Mouse (Mus musculus) forebrain, postnatal 0 days (tissue): Measurements from ENCODE around the gene Btla. TPM values are rescaled to one million over a fixed set of nuclear protein-coding genes. Genes with fewer than 3 reads are reported as not detected.

Source experiments
- ATAC-seq: fragments of 200-750 bp; cut with Nextera tagmentation; 2 replicates; pipeline ENCODE4 v1.8.0; 2017; ENCODE audit warnings: mild to moderate bottlenecking, moderate library complexity
- DNase-seq: peaks from one replicate; pipeline ENCODE4 v3.0.0-alpha.2; 2015
- H3K27ac ChIP-seq: fragments of 300-500 bp; sonication (generic); 2 replicates; pipeline ENCODE4 v1.5.1; 2014; ENCODE audit warnings: low read depth, mild to moderate bottlenecking, antibody characterized with exemption, low read length, moderate library complexity, mixed read lengths
- H3K27me3 ChIP-seq: fragments of 300-500 bp; sonication (generic); 2 replicates; pipeline ENCODE4 v1.6.1; 2014; ENCODE audit warnings: mild to moderate bottlenecking, low read length, mixed read lengths; ENCODE audit not compliant: insufficient read depth
- H3K36me3 ChIP-seq: fragments of 300-500 bp; sonication (generic); 2 replicates; pipeline ENCODE4 v1.6.1; 2014; ENCODE audit warnings: mild to moderate bottlenecking, moderate library complexity; ENCODE audit not compliant: insufficient read depth
- H3K4me1 ChIP-seq: fragments of 300-500 bp; sonication (generic); 2 replicates; pipeline ENCODE4 v1.6.1; 2014; ENCODE audit warnings: antibody characterized with exemption; ENCODE audit not compliant: insufficient read depth
- H3K4me2 ChIP-seq: fragments of 300-500 bp; sonication (generic); 2 replicates; pipeline ENCODE4 v1.6.1; 2014; ENCODE audit warnings: low read depth, mild to moderate bottlenecking, moderate library complexity
- H3K4me3 ChIP-seq: fragments of 300-500 bp; sonication (generic); 2 replicates; pipeline ENCODE4 v1.5.1; 2014; ENCODE audit warnings: low read depth, low read length, mixed read lengths
- H3K9ac ChIP-seq: fragments of 300-500 bp; sonication (generic); 2 replicates; pipeline ENCODE4 v1.6.1; 2014; ENCODE audit warnings: mild to moderate bottlenecking
- H3K9me3 ChIP-seq: fragments of 300-500 bp; sonication (generic); 2 replicates; pipeline ENCODE4 v1.6.1; 2016; ENCODE audit warnings: low read length
- CTCF ChIP-seq: sonication (generic); IDR thresholded peaks from 2 replicates; pipeline ENCODE4 v1.5.1; 2016; ENCODE audit warnings: antibody characterized with exemption, control low read depth, low read depth
- WGBS: fragments of 180-500 bp; shearing (Covaris S2); extraction: QIAGEN DNeasy Blood & Tissue Kit; methylation state at CpG from one replicate; pipeline ENCODE4 v1.1.7; 2014; 5-methylcytosine and 5-hydroxymethylcytosine counted together
- polyA plus RNA-seq: library from polyadenylated mRNA; unstranded; fragments of >200 nt; fragmentation: Nextera tagmentation; extraction: Ambion mirVana; gene quantifications from 2 replicates; pipeline ENCODE4 v1.2.1, GENCODE M21; 2015
- total RNA-seq: library from RNA; depleted of rRNA; stranded (reverse); fragments of >200 nt; gene quantifications from 2 replicates; pipeline ENCODE4 v1.2.3, GENCODE M21; 2014

The Btla gene
- total and polyA plus RNA-seq, 2 experiments from 2014 or later = 0.13 to 0.81 TPM

DNA sequence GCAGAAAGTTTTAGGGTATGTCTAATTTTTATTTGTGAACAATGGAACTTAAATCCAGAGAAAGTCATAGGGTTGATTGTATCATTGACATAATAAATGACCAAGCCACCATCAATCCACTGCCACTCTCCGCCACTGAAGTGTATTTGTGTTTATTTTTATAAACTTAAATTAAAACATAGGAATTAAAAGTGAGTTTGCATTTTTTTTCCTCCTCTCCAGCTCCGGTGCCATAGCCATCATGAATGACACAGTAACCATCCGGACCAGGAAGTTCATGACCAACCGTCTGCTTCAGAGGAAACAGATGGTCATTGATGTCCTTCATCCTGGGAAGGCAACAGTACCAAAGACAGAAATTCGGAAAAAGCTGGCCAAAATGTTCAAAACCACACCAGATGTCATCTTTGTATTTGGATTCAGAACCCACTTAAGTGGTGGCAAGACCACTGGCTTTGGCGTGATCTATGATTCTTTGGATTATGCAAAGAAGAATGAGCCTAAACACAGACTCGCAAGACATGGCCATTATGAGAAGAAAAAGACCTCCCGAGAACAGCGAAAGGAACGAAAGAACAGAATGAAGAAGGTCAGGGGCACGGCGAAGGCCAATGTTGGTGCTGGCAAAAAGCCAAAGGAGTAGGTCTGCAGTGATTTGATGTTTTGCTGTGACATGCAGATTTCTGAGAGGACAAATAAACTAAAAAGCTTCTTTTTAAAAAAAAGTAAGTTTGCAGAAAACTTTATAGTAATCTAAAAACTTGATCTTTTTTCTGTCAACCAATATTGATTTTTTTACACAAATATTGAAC is 19.1 kb upstream of the Btla start:
- TF ChIP-seq CTCF = no peak
- no peak overlapping the region for H3K9ac ChIP-seq
- no peaks in the 10 kb centered on the region for H3K27me3 ChIP-seq
- 73% methylated on average over 12 of the region's 12 CpGs for WGBS
- H3K4me3 ChIP-seq = no peak overlapping the region
- H3K36me3 ChIP-seq = no peaks in the 10 kb centered on the region
- ATAC-seq = no peak
- no peak overlapping the region for H3K4me2 ChIP-seq
- H3K9me3 ChIP-seq = no peaks in the 10 kb centered on the region
- H3K27ac ChIP-seq = no peak overlapping the region
- no peaks in the 10 kb centered on the region for H3K4me1 ChIP-seq
- no peak for DNase-seq

DNA sequence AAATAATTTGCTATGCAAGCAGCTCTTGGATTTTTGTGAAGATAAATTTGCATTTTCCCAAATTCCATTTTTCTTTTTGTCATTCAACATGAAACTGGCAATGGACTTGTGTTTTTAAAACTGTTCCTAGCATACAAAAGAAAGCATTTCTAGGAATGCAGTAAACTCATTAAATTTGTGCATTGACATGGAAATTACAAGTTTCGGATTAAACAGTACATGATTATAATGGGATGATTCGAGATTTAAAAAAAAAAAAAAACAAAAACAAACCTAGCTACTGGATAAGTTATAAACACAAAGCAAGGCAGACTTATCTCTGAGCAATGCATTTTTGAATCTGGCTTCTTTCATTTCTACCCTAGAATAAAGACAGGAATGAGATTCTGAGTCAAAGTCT is 2.1 kb upstream of the Btla start:
- Histone ChIP-seq H3K9me3 (no peaks in the 10 kb centered on the region), H3K36me3 (no peaks in the 10 kb centered on the region), H3K27ac (no peak overlapping the region), H3K4me3 (no peak overlapping the region), H3K4me1 (no peaks in the 10 kb centered on the region), H3K4me2 (no peak overlapping the region), H3K27me3 (no peaks in the 10 kb centered on the region), H3K9ac (no peak overlapping the region)
- DNase-seq = no peak
- no peak for ATAC-seq
- no peak for TF ChIP-seq CTCF
- 15% methylated on average over 2 of the region's 2 CpGs for WGBS

DNA sequence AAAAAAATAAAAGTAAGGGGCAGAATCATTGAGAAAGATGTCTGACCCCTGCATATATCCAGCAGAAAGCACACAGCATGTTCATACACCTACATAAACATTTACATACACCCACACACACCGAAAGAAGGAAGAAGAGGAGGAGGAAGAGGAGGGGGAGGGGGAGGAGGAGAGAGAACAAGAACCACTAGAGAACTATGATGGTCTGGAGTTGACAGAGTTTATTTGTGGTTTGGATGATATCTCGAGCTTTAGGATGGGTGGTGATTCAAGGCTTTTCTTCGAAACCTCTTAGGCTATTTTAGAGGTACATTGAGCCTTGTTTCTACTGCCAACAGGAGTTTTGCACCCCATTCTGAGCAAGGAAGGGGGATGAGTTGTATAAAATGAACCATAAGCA is 1.3 kb upstream of the Btla start:
- Histone ChIP-seq H3K4me2 (no peak overlapping the region), H3K27ac (no peak overlapping the region), H3K27me3 (no peaks in the 10 kb centered on the region), H3K4me1 (no peaks in the 10 kb centered on the region), H3K9me3 (no peaks in the 10 kb centered on the region), H3K36me3 (no peaks in the 10 kb centered on the region), H3K4me3 (no peak overlapping the region), H3K9ac (no peak overlapping the region)
- no peak for TF ChIP-seq CTCF
- DNase-seq = no peak
- 91% methylated on average over 3 of the region's 3 CpGs for WGBS
- ATAC-seq = no peak

DNA sequence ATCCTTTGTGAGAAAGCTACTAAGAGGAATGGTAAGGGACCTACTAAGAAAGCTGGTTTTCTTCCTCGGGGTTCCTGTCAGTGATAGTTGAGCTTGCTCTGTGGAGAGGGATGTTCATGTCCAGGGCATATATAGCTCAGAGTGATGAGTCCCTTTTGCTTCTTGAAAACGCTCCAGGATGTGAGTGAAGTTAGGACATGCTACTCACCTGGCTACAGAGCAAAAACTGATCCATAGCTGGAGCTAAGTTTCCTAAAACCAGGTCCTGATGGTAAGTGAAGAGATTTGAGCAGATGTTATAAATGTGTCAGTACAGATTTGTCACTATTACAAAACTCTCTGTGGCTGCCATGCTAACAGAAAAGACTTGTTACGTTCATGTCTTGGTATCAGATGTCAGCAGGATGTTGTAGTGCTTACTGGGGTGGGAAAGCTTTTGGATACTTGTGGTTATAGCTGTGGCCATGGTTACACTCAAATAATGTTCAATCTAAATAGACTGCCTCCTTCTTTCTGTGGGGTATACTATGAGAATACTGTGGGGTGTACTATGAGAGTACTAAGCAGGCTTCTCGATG is 405 bp downstream of the Btla start:
- Histone ChIP-seq H3K27me3 (no peaks in the 10 kb centered on the region), H3K9ac (no peak overlapping the region), H3K4me3 (no peak overlapping the region), H3K4me2 (no peak overlapping the region), H3K27ac (no peak overlapping the region), H3K9me3 (no peaks in the 10 kb centered on the region), H3K4me1 (no peaks in the 10 kb centered on the region), H3K36me3 (no peaks in the 10 kb centered on the region)
- no peak for TF ChIP-seq CTCF
- ATAC-seq = no peak
- 63% methylated on average over 4 of the region's 4 CpGs for WGBS
- no peak for DNase-seq

DNA sequence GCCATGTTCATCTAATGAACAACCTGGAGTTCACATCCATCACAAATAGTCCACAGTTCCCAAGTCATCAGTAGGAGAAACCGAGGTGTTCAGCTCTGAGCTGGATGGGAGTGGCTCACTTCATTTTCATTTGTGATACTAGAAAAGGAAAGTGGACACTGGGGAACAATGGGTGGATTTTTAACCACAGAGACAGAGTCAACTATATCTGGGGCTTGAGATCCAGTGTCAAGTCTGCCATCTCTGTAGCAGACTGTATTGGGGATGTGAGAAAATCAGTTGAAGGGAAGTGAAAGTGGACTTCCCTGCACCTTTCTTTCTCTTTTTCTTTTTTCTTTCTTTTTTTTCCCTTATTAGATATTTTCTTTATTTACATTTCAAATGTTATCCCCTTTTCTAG is 2.9 kb downstream of the Btla start:
- Histone ChIP-seq H3K36me3 (no peaks in the 10 kb centered on the region), H3K27ac (no peak overlapping the region), H3K4me2 (no peak overlapping the region), H3K4me1 (no peaks in the 10 kb centered on the region), H3K4me3 (no peak overlapping the region), H3K9me3 (no peaks in the 10 kb centered on the region), H3K27me3 (no peaks in the 10 kb centered on the region), H3K9ac (no peak overlapping the region)
- no peak for TF ChIP-seq CTCF
- 49% methylated on average over 1 of the region's 1 CpGs for WGBS
- no peak for ATAC-seq
- DNase-seq = no peak

DNA sequence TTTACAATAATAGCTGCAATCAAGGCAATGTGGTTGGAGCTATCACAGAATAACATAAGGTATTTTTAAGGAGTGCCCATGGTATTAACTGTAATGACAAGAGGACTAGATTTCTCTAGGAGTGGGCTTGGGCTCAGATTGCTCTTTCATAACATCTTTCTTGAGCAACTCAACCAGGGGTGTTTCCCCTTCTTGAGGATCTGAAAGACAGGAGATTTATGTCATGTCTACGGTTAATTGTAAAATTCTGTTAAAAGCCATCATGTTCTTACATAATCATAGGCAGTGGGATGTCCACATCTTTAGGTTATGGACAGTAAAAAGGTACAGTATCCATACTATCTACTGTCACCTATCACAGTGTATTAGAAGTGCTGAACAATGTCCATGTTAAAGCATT is 7.2 kb downstream of the Btla start:
- no peak overlapping the region for H3K4me2 ChIP-seq
- no peak for TF ChIP-seq CTCF
- ATAC-seq (no peak), DNase-seq (no peak)
- no peaks in the 10 kb centered on the region for H3K36me3 ChIP-seq
- H3K9me3 ChIP-seq = no peaks in the 10 kb centered on the region
- no peak overlapping the region for H3K4me3 ChIP-seq
- H3K27ac ChIP-seq = no peak overlapping the region
- no peaks in the 10 kb centered on the region for H3K4me1 ChIP-seq
- H3K27me3 ChIP-seq = no peaks in the 10 kb centered on the region
- 95% methylated on average over 1 of the region's 1 CpGs for whole genome bisulfite sequencing
- H3K9ac ChIP-seq = no peak overlapping the region

DNA sequence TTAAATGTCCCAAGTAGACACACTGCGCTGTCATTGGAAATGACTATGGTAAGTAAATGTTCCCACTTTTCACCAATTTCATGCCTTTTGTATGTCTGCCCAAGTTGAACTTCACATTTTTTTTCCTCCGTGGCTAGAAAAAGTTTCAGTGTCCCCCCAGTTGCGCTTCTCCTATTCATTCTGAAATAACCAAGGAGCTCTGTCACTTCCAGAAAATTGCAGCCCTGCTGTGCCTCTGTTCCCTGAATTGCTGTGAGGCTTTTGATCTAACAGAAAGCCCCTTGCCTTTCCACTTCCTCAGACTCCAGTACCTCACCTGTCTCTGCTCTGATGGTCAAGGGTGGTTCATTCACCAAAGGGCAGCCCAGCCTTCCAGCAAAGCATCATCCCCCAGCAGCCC is 8.9 kb downstream of the Btla start:
- DNase-seq (no peak), ATAC-seq (no peak)
- Histone ChIP-seq H3K27me3 (no peaks in the 10 kb centered on the region), H3K4me1 (no peaks in the 10 kb centered on the region), H3K27ac (no peak overlapping the region), H3K9me3 (no peaks in the 10 kb centered on the region), H3K9ac (no peak overlapping the region), H3K4me2 (no peak overlapping the region), H3K4me3 (no peak overlapping the region), H3K36me3 (no peaks in the 10 kb centered on the region)
- WGBS = 70% methylated on average over 3 of the region's 3 CpGs
- no peak for TF ChIP-seq CTCF
